Mouse (Mus musculus) forebrain, embryonic 15.5 days (tissue): ENCODE data around the gene Ms4a7. TPM values are rescaled to one million over a fixed set of nuclear protein-coding genes. Genes with fewer than 3 reads are reported as not detected.
"Not testable (repeated sequence)": the region's sequence is repeated elsewhere in the genome, so short reads cannot be mapped to it uniquely, and the experiment has no call there.

ENCODE experiments used
- ATAC-seq: fragments of 200-750 bp; cut with Nextera tagmentation; replicated peaks from 2 replicates; pipeline ENCODE4 v1.8.0; 2017; ENCODE audit warnings: mild to moderate bottlenecking, moderate TSS enrichment, moderate library complexity
- H3K27ac ChIP-seq: fragments of 300-500 bp; sonication (generic); replicated peaks from 2 replicates; pipeline ENCODE4 v1.5.1; 2015; ENCODE audit warnings: mild to moderate bottlenecking, inconsistent platforms
- H3K27me3 ChIP-seq: fragments of 300-500 bp; sonication (generic); 2 replicates; pipeline ENCODE4 v1.6.1; 2015; ENCODE audit warnings: inconsistent platforms
- H3K36me3 ChIP-seq: fragments of 300-500 bp; sonication (generic); 2 replicates; pipeline ENCODE4 v1.6.1; 2015; ENCODE audit warnings: mild to moderate bottlenecking, inconsistent platforms
- H3K4me1 ChIP-seq: fragments of 300-500 bp; sonication (generic); 2 replicates; pipeline ENCODE4 v1.6.1; 2015; ENCODE audit warnings: inconsistent platforms
- H3K4me2 ChIP-seq: fragments of 300-500 bp; sonication (generic); replicated peaks from 2 replicates; pipeline ENCODE4 v1.6.1; 2015; ENCODE audit warnings: mild to moderate bottlenecking, inconsistent platforms
- H3K4me3 ChIP-seq: fragments of 300-500 bp; sonication (generic); 2 replicates; pipeline ENCODE4 v1.5.1; 2015; ENCODE audit warnings: mild to moderate bottlenecking, inconsistent platforms
- H3K9ac ChIP-seq: fragments of 300-500 bp; sonication (generic); replicated peaks from 2 replicates; pipeline ENCODE4 v1.6.1; 2015; ENCODE audit warnings: mild to moderate bottlenecking, inconsistent platforms
- H3K9me3 ChIP-seq: fragments of 300-500 bp; sonication (generic); 2 replicates; pipeline ENCODE4 v1.6.1; 2016; ENCODE audit warnings: inconsistent platforms
- WGBS: fragments of 180-500 bp; shearing (Covaris S2); methylation state at CpG from one replicate; pipeline ENCODE4 v1.1.7; 2015; ENCODE audit warnings: mixed read lengths; 5-methylcytosine and 5-hydroxymethylcytosine counted together
- polyA plus RNA-seq: library from polyadenylated mRNA; unstranded; fragments of >200 nt; fragmentation: Nextera tagmentation; extraction: Ambion mirVana; gene quantifications from 2 replicates; pipeline ENCODE4 v1.2.1, GENCODE M21; 2015

Gene Ms4a7
- polyA plus RNA-seq, 1 experiment from 2014 or later, result 2.2 TPM

GRCm38 (mm10) chr19:11316786-11317185 is 19.2 kb downstream of the Ms4a7 start:
- H3K4me2 ChIP-seq, result no peak overlapping the region
- H3K27ac ChIP-seq, result no peak overlapping the region
- H3K36me3 ChIP-seq, result no peaks in the 10 kb centered on the region
- 87% methylated on average over 4 of the region's 4 CpGs for WGBS
- H3K4me1 ChIP-seq, result no peaks in the 10 kb centered on the region
- no peak for ATAC-seq
- H3K4me3 ChIP-seq, result no peak overlapping the region
- H3K27me3 ChIP-seq, result no peaks in the 10 kb centered on the region
- H3K9ac ChIP-seq, result no peak overlapping the region
- H3K9me3 ChIP-seq, result no peaks in the 10 kb centered on the region

DNA sequence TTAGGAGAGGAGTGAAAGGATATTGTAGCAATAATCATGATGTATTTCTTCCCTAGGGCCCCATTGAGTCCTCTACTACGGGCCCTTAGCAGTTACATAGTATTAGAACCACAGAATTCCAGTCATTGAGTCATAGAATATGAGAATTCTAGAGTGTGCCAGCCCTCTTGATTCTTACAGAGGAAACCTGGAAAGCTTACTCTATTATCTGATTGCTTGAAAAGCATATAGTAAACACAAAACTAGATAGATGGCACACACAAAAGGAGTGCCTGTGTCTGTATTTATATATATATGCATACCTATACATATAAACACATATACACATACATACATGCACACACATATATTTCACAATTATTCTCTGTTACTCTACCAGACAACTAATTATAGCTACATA is 21.6 kb downstream of the Ms4a7 start, which contains the start of gene Ms4a14:
Ms4a14 (minus strand) TSS at position 101 of the 400 bp plus-strand sequence.
- WGBS, result 83% methylated on average over 1 of the region's 1 CpGs

DNA sequence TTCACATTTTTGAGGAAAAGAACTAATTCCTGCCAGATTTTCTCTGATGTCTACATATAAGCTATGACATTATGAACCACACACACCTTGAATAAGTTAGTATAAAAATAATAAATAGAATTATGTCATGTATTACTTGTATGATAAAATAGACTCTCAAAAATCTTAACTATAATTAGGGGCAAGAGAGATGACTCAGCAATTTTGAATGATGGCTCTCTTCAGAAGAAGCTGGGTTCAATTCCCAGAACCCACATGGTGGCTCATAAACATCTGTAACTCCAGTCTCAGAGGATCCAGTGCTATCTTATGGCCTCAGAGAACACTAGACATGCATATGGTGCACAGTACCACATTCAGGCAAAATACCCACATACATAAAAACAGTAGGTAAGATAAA is 27.1 kb downstream of the Ms4a7 start:
- Histone ChIP-seq H3K27me3 (no peaks in the 10 kb centered on the region), H3K9me3 (no peaks in the 10 kb centered on the region), H3K9ac (no peak overlapping the region), H3K4me3 (no peak overlapping the region), H3K36me3 (no peaks in the 10 kb centered on the region), H3K4me2 (no peak overlapping the region), H3K27ac (no peak overlapping the region), H3K4me1 (no peaks in the 10 kb centered on the region)
- ATAC-seq, result no peak

More for the DNA sequence above, 21.6 kb downstream of the Ms4a7 start, which contains the start of gene Ms4a14:
- H3K27me3 ChIP-seq, result no peaks in the 10 kb centered on the region
- H3K27ac ChIP-seq, result no peak within 1 kb of the TSS
- H3K9me3 ChIP-seq, result no peaks in the 10 kb centered on the region
- no peaks in the 10 kb centered on the region for H3K36me3 ChIP-seq
- no peak within 1 kb of the TSS for H3K4me2 ChIP-seq
- no peak within 1 kb of the TSS for H3K9ac ChIP-seq
- H3K4me3 ChIP-seq, result no peak within 1 kb of the TSS
- no peaks in the 10 kb centered on the region for H3K4me1 ChIP-seq
- no peak for ATAC-seq

GRCm38 (mm10) chr19:11299529-11299928 is 36.4 kb downstream of the Ms4a7 start:
- H3K4me1 ChIP-seq, H3K27me3 ChIP-seq, H3K27ac ChIP-seq, H3K36me3 ChIP-seq, H3K4me3 ChIP-seq, H3K9ac ChIP-seq, H3K9me3 ChIP-seq, H3K4me2 ChIP-seq, ATAC-seq: not testable (repeated sequence)
- 27% methylated on average over 4 of the region's 4 CpGs for WGBS

DNA sequence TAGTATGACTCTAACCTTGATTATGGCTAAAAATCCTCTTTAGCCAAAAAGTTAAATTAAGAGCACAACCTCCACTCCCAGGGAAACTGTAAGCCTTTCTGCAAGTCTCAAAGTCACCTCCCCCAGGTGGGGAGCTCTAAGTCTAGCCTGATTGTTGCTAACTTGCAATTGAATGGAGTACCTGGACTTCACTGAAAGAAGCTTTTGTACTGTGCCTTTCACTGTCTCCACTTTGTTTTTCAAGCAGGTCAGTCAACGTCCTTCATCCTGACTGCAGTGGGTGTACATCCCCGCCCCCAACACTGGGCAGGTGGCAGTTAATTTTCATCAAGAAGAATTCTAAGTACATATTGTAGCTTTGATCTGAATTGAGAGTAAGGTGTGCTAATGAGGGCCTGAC is 37.0 kb downstream of the Ms4a7 start:
- Histone ChIP-seq H3K27me3 (no peaks in the 10 kb centered on the region), H3K9ac (no peak overlapping the region), H3K4me2 (no peak overlapping the region), H3K4me1 (no peaks in the 10 kb centered on the region), H3K9me3 (no peaks in the 10 kb centered on the region), H3K27ac (no peak overlapping the region), H3K4me3 (no peak overlapping the region), H3K36me3 (no peaks in the 10 kb centered on the region)
- no peak for ATAC-seq
- 30% methylated on average over 2 of the region's 2 CpGs for WGBS

DNA sequence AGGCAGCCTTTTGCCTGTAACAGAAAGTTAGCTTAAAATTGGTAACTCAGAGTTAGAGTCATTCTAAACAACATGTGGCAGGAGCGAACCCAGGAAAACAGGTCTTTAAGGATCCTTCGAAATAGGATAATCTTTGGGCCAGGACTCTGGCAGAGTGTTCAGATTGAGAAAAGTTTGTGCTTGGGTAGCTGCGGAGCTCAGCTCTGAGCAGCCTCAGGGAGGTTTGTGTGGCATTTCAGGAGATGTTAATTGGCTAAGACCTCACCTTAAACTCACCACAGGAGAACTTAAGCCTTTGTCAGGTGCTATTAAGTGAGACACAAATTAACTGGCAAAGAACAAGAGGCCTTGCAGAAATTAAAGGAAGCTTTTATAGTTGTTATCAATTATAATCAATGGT is 42.3 kb downstream of the Ms4a7 start:
- not testable (repeated sequence) for H3K9me3 ChIP-seq, H3K4me3 ChIP-seq, H3K4me1 ChIP-seq, H3K36me3 ChIP-seq, H3K9ac ChIP-seq, ATAC-seq, H3K27ac ChIP-seq, H3K27me3 ChIP-seq
- H3K4me2 ChIP-seq, result peak overlapping the region; percentile 47
- WGBS, result 5% methylated on average over 3 of the region's 3 CpGs

DNA sequence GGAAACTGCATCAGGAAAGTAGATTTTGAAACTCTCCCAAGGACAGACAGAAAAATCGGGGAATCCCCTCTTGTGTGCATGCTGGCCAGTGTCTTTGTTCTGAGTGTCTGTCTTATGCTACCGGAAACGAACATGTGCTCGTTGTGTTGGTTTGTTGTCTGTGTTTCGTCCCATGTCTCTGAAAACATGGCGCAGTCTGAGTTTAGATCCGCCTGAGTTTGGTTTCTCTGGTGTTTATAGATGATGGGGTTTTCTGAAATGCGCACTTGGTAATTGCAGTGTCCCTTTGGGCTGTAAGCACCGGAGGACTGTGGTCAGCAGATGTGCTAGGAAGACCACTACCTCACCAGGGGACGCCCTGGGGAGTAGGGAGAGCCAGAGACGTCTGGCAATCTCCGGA is 43.0 kb downstream of the Ms4a7 start:
- 9% methylated on average over 12 of the region's 12 CpGs for WGBS
- peak overlapping the region; percentile 32 for H3K9ac ChIP-seq

DNA sequence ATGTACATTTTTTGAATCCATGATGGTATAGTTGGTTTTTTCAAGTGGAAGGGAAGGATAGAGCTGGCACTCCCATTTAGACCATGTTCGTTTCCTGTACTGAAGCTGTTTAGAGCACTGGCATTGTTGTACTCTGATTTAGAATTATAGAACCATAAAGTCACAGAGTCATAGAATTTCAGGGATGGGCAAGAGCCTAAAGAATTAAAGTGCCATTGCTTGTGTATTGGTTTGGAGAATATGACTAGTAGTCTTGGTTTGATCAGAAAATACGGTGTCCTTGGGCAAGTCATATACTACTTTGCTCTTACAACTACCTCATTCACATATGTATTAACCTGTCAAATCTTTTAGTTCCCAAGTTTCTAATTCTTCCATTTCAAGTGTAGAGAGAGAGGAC is 52.2 kb downstream of the Ms4a7 start, which contains the start of gene Ms4a5:
Ms4a5 (minus strand) TSS at position 101 of the 400 bp plus-strand sequence.
- H3K36me3 ChIP-seq, result no peaks in the 10 kb centered on the region
- no peaks in the 10 kb centered on the region for H3K27me3 ChIP-seq
- whole genome bisulfite sequencing, result 87% methylated on average over 2 of the region's 2 CpGs
- H3K27ac ChIP-seq, result no peak within 1 kb of the TSS
- H3K4me3 ChIP-seq, result no peak within 1 kb of the TSS
- no peaks in the 10 kb centered on the region for H3K4me1 ChIP-seq
- no peaks in the 10 kb centered on the region for H3K9me3 ChIP-seq
- no peak for ATAC-seq
- H3K4me2 ChIP-seq, result no peak within 1 kb of the TSS
- H3K9ac ChIP-seq, result no peak within 1 kb of the TSS

More for the DNA sequence above, 43.0 kb downstream of the Ms4a7 start:
- Histone ChIP-seq H3K27ac (no peak overlapping the region), H3K27me3 (no peaks in the 10 kb centered on the region), H3K4me2 (peak overlapping the region; percentile 47), H3K9me3 (no peaks in the 10 kb centered on the region), H3K4me1 (no peaks in the 10 kb centered on the region), H3K4me3 (peak overlapping the region; percentile 37), H3K36me3 (no peaks in the 10 kb centered on the region)
- ATAC-seq, result no peak

DNA sequence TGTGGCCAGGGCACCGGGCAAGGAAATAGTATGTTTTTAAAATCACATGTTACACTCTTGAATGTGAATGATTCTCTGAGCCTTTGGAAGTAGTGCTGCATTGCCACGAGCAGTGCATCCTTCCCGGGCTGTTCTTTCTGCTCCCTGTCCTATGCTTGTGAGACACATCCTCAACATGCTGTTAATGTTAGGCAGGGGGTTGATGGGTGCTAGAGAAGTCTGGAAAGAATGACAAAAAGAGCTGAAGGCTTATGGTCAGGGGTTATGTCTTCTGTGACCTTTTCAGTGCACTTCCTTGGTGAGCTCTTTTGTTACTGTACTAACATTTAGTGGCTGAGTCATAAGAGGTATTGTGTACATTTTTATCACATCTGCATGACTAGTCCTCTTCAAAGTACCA is 55.7 kb downstream of the Ms4a7 start:
- Histone ChIP-seq H3K9me3 (no peaks in the 10 kb centered on the region), H3K9ac (no peak overlapping the region)
- WGBS, result 91% methylated on average over 3 of the region's 3 CpGs

GRCm38 (mm10) chr19:11276431-11276830 is 59.5 kb downstream of the Ms4a7 start:
- no peak for ATAC-seq
- H3K27ac ChIP-seq, result no peak overlapping the region
- 64% methylated on average over 5 of the region's 5 CpGs for WGBS
- H3K4me3 ChIP-seq, result no peak overlapping the region
- H3K9me3 ChIP-seq, result no peaks in the 10 kb centered on the region
- no peak overlapping the region for H3K4me2 ChIP-seq
- H3K4me1 ChIP-seq, result no peaks in the 10 kb centered on the region
- no peaks in the 10 kb centered on the region for H3K36me3 ChIP-seq
- no peak overlapping the region for H3K9ac ChIP-seq
- no peaks in the 10 kb centered on the region for H3K27me3 ChIP-seq

More for the DNA sequence above, 55.7 kb downstream of the Ms4a7 start:
- Histone ChIP-seq H3K27ac (no peak overlapping the region), H3K27me3 (no peaks in the 10 kb centered on the region), H3K4me3 (no peak overlapping the region), H3K4me1 (no peaks in the 10 kb centered on the region), H3K4me2 (no peak overlapping the region), H3K36me3 (no peaks in the 10 kb centered on the region)
- ATAC-seq, result no peak

Other genes with a start within 250 kb of the Ms4a7 start
- gene 1700017D01Rik, start 205.3 kb downstream of the Ms4a7 start, polyA plus RNA-seq, result not detected in 2 replicates
- not detected in 2 replicates for gene 1700025F22Rik, start 170.8 kb downstream of the Ms4a7 start, polyA plus RNA-seq
- not detected in 2 replicates for gene Ms4a13, start 139.4 kb downstream of the Ms4a7 start, polyA plus RNA-seq
- not detected in 2 replicates for gene Ms4a12, start 103.7 kb downstream of the Ms4a7 start, polyA plus RNA-seq
- not detected in 2 replicates for gene Ms4a1, start 69.9 kb downstream of the Ms4a7 start, polyA plus RNA-seq
- not detected in 2 replicates for gene Ms4a5, start 52.3 kb downstream of the Ms4a7 start, polyA plus RNA-seq
- 0.05 TPM in 1 of 2 replicates, not detected in the other for gene Ms4a14, start 21.7 kb downstream of the Ms4a7 start, polyA plus RNA-seq
- gene Ms4a4a, start 39.4 kb upstream of the Ms4a7 start, polyA plus RNA-seq, result 1.0 and 1.7 TPM in 2 replicates
- gene Ms4a4c, start 68.6 kb upstream of the Ms4a7 start, polyA plus RNA-seq, result 0.19 and 0.53 TPM in 2 replicates
- gene Ms4a4b, start 107.4 kb upstream of the Ms4a7 start, polyA plus RNA-seq, result not detected in 2 replicates
- gene Ms4a6c, start 133.2 kb upstream of the Ms4a7 start, polyA plus RNA-seq, result 1.3 and 1.7 TPM in 2 replicates
- gene Gm8369, start 149.8 kb upstream of the Ms4a7 start, polyA plus RNA-seq, result not detected in 2 replicates
- gene Ms4a6b, start 180.4 kb upstream of the Ms4a7 start, polyA plus RNA-seq, result 1.8 and 2.4 TPM in 2 replicates
- gene Ms4a4d, start 200.7 kb upstream of the Ms4a7 start, polyA plus RNA-seq, result not detected in 2 replicates